Mouse (Mus musculus): Measurements from ENCODE around the gene Cryba4.

Gene Cryba4

DNA sequence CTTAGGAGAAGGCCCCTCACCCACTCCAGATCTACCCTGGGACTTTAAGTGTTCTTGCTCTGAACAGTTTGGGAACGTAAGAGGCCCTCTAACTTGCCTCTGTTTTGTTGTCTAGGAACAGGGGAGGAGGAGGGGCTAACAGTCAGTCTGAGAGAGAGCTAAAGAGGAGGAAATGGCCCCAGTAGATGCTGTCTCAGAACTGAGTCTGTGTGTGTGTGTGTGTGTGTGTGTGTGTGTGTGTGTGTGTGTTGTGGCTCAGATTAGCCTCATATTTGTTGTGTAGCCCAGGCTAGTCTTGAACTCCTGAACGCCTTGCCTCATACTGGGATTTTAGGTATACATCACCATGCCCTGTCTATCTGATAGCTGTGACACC is 34.3 kb upstream of the Cryba4 start:
- no peak for DNase-seq (ENCODE audit: low read depth, low spot score)

GRCm38 (mm10) chr5:112285548-112286085 is 33.3 kb upstream of the Cryba4 start:
- DNase-seq (ENCODE audit: low read depth, low spot score) = no peak

DNA sequence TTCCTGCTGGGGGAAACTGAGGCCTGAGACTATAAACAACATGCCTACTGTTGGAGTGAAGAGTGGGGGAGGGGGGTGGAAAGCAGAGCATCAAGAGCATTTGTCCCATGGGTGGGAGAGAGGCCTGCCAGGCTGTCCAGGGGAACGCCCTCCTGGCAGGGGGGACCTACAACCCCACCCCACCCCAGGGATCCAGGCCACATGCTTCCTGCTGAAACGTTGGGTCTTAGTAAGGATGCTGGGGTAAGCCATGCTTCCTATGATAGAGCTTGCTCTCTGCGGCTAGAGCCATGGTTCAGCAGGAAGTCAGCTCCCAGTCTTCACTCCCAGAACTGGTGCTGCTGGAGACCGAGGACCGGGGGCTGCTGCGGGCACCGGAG is 31.9 kb upstream of the Cryba4 start:
- no peak for DNase-seq (ENCODE audit: low read depth, low spot score)

GRCm38 (mm10) chr5:112283543-112284202 is 31.4 kb upstream of the Cryba4 start:
- DNase-seq (ENCODE audit: low read depth, low spot score) = peak; percentile 81

- DNase-seq (ENCODE audit: low read depth, low spot score) = no peak
Measured at GRCm38 (mm10) chr5:112282780-112283482, 30.6 kb upstream of the Cryba4 start.

DNA sequence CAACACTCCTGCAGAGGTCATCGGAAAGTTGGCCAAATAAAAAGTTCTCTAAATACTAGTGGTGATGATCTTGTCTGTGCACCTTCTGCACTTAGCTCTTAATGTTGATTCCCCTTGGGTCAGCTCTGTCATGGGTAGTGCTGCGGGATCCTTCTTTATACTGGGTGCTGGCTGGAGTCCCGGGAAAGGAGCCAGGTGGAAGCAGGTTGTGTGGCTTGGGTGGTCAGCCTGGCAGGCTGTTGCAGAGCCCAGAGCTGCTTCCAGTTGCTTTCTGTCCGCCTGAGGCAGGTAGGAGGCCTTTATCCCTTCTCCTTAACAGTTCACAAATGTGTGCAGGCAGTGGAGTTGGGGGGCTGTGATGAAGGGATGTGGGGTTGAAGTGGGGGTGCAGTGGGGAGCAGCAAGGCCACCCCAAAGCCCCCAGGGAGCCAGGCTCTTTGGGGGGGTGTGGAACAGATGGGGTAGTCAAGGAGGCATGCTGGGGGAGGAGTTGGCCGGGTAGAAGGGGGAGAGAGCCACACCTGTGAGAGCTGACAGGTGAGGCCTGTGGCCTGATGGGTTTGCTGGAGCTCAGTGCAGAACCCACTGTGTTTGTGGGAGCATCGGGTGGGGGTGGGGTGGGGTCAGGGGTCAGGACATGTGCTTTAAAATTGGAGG is 29.9 kb upstream of the Cryba4 start:
- no peak for DNase-seq (ENCODE audit: low read depth, low spot score)

DNA sequence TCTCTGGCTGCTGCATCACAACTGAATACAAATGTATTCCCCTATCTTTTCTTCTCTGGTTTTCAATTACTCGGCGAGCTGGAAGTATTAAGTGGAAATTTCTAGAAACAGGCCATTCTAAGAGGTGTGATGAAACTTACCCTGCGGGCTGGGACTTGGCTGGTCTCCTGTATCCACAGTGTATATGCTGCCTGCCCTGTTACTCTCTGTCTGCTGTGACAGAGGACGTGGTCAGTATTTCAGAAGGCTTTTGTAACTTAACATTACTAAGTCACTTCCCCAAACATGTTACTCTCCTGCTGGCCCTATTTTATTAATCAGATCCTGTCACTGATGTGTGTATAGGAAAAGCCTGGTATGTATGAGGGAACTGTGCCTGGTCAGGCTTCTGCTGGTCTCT is 29.4 kb upstream of the Cryba4 start:
- DNase-seq (ENCODE audit: low read depth, low spot score) = no peak

- peak; percentile 90 for DNase-seq (ENCODE audit: low read depth, low spot score)
Measured at GRCm38 (mm10) chr5:112280863-112281660, 28.7 kb upstream of the Cryba4 start.

DNA sequence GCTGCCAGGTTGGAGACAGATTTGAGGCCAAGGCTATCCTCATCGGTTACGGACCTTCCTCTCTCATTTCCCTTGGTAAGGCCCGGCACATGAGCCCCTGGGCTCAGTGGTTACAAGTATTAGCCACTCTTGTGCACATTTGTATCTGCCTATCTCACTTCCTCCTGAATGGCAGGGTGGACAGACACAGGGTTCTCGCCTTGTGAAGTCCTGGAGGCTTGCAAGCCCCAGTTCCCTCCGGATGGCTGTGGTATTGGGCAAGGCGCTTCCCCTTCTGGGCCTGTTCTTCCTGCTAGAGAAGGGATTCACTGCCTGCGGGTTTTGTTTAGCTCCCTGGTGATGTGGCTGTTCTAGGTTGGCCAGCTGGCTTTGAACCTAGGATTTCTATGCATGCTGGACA is 27.8 kb upstream of the Cryba4 start:
- no peak for DNase-seq (ENCODE audit: low read depth, low spot score)

DNA sequence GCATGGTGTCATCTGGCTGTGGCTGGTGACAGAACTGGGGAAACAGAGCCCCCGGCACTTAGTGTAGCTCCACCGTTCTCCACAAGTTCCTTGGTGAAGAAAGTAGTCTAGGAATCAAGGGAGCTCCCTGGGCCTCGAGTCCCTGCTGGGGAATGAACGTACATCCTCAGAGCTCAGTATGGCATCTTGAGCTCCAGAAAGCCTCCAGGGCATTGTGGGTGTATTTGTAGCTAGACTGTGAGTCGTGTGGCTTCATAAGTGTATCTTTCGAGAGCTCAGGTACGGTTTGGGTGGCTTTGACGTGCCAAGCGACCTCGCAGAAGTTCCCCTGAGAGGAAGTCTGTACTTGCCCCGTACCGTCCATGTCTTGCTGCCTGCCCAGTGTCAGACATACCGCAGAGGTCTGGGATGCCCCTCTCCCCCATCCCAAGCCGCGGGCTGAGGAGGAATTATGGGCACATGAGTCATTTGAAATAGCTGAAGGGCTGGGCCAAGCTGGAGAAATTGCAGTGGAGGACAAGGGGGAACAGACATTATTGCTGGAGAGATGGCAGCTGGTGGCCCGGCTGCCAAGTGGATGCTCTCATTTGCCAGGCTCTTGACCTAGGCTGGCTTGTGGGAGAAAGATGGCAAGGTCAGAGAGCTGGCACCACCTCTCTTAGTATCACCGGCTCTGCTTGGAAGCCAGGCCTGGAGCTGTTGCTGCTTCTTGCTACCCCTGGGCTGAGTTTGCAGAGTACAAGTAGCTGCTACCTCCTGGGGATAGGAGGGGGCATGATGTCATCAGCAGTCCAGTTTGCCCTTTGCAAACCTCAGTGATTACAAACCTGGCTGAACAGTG is 27.1 kb upstream of the Cryba4 start:
- DNase-seq (ENCODE audit: low read depth, low spot score) = no peak

DNA sequence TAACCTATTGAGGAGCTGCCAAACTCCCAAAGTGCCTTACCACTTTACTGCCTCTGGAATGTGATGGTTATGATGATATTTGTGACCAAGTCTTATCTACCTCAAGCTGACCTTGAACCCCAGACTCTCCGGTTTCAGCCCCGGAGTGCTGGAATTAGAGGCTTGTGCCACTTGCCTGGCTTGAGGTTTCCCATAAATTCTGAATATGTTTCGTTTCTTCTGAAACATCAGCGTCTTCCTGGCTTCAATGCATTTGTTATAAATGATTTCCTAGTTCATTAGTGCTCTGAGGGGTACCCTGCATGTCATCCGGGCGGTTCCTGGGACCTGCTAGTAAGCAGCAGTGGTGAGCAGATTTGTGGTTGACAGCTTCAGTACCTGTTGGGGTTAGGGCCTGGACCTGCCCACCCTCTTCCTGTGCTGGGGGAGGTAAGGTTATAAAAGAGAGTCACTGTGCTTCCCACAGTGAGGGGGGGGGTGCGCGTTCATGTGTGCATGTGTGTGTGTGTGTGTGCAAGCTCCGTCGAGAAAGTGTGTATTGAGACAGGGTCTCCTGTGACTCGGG is 25.7 kb upstream of the Cryba4 start:
- no peak for DNase-seq (ENCODE audit: low read depth, low spot score)

DNA sequence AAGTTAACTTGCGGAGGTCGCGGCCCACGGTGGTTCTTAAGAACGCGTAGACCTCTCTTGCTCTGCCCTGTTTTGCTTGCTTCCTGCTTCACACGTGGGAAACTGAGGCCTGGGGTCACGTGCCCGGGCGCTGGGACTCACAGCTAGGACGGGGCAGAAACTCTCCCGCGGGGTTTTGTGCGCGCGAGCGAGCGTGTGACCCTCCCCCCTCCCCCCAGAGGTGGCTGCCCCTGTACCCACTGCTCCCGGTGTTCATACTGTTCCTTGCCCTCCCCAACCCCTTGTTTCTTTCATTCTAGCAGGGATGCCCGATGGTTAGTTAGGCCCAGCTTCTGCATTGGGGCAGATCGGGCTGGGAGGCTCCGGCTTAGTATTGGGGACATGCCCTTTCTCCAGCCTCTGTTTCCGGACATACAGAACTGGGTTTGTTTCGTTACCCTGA is 24.6 kb upstream of the Cryba4 start:
- DNase-seq (ENCODE audit: low read depth, low spot score) = peak; percentile 74

DNA sequence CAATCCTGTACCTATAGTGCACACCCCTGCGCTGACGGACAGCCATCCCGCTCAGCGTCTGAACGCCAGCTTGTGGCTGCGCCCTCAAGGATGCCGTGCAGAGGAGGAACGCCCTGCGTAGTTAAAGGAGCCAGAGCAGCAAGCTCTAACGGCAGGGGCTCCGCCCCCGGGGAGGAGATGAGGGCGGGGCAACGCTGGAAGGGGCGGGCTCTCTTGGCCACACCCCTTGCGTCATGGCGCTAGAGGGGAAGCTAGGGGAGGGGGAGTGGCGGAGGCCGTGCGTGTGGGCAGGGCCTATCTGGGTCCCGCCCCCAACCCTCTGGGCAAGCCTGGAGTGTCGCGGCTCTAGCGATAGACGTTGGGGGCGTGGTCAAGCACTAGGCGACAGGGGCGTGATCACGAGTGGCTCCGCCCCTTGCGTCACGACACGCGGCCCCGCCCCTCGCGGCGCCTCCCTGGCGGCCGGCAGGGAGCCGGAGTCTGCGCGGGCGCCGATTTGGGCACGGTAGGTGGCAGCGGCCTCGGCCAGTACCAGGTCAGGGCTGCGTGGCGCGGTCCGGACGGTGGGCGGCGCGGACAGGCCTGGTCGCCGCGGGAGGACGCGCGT is 24.1 kb upstream of the Cryba4 start, which contains the start of gene Tpst2:
Tpst2 (plus strand) TSS at position 425 of the 607 bp plus-strand sequence.
- peak; percentile 99 for DNase-seq (ENCODE audit: low read depth, low spot score)

DNA sequence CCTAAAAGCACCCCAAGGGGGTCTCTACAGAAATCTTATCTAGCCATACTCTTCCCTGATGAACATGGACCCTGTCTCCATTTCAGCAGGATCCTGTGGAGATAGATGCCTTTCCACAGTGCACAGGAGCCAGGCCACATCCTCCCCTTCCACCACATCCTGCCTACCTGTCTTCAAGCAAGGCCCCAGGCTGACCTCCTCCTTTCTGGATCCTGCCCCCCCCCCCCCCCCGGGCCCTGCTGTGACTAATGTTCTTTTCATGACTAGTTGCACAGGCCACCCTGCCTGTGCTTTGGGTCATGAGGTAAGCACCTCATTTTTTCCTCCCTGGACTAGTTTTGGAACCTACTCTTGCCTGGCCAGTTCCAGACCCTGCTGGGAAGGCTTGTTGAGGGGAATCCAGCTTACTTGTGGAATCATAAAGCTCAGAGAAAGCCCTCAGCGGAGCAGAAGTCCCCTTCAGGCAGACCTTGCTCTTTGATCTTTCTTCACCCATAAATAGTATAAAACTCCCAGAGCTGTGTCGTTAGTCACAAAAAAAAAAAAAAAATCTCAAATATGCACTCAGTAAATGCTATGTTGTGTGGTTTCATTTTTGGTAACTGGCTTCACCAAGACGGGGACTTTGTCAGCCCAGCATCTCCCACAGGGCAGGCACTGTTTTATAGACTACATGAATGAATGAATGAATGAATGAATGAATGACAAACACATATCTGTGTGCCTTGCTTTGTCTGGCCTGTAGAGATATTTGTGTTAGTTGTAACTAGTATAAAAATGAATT is 22.9 kb upstream of the Cryba4 start:
- DNase-seq (ENCODE audit: low read depth, low spot score) = no peak

GRCm38 (mm10) chr5:112273746-112274463 is 21.6 kb upstream of the Cryba4 start:
- DNase-seq (ENCODE audit: low read depth, low spot score) = no peak

DNA sequence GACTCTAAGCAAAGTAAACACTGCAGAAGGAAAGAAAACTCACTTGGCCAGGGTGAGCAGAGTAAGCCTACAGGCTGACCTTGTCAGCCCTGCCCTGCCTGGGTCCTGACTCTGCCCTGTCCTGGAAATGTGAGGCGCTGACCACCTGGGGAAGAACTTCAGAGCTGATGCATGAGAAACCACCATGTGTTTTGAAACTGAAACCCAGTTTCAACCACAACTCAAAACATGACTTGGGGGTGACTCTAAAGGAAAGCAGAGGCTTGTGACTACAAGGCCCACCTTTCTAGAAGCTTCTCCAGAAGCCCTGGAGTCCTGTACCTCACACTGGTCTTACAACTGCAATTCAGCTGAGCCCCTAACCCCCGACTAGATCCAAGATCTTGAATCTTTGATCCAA is 20.6 kb upstream of the Cryba4 start:
- DNase-seq (ENCODE audit: low read depth, low spot score) = no peak

DNA sequence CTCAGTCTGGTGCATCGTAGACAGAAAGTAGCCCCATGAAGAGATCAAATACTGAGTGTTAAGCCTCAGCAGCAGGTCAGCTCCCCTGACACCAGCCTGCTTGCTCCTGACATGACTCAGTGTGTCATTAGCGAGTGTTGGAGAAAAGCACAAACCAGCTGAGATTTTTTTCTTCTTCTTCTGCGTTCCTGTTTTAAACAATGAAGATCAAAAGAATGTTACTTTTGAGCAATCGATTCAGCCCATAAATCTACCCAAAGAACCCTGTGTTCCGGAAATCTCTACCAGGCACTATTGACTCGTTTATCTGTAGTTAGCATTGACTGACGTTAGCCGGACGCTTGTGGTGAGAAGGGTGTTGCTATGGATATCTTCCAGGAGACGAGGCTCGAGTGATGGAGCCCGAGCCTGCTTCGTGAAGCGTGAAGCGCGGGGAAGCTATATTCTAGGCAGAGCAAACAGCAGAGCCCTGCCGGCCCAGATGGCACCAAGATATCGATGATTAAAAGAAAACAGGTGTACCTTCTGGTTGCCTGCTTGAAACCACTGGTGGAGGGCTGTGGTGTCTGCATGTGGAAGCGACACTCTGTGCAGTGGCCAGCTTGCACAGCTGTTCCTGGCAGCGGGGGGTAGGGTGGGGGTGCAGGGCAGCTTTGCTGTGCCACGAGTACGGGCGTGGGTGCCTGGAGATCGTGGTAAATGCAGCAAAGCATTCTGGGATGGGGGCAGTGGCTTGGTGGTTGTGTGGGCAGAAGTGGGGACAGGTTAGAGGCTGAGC is 18.6 kb upstream of the Cryba4 start:
- no peak for DNase-seq (ENCODE audit: low read depth, low spot score)

Measured in ZHBTc4 (cell line).